Mouse (Mus musculus) embryonic fibroblast, embryonic 13.5 days (primary cell): ENCODE measurements around the gene Sytl2. TPM values are rescaled to one million over a fixed set of nuclear protein-coding genes. Genes with fewer than 3 reads are reported as not detected.

ENCODE experiments used
- H3K27ac ChIP-seq: 2 replicates; pipeline ENCODE4 v1.5.1; 2012; ENCODE audit warnings: low read length, control low read depth, inconsistent platforms; ENCODE audit not compliant: insufficient read depth
- H3K4me1 ChIP-seq: 2 replicates; pipeline ENCODE4 v1.6.1; 2011; ENCODE audit warnings: low read length; ENCODE audit not compliant: control insufficient read depth, insufficient read depth
- H3K4me3 ChIP-seq: 2 replicates; pipeline ENCODE4 v1.5.1; 2011; ENCODE audit warnings: mild to moderate bottlenecking, control low read depth, low read length; ENCODE audit not compliant: insufficient read depth
- CTCF ChIP-seq: IDR thresholded peaks from 2 replicates; pipeline ENCODE4 v1.5.1; 2011; ENCODE audit warnings: mild to moderate bottlenecking, control low read depth, low read length, moderate library complexity, borderline replicate concordance; ENCODE audit not compliant: insufficient read depth
- POLR2A ChIP-seq: IDR thresholded peaks from 2 replicates; pipeline ENCODE4 v1.6.1; 2011; ENCODE audit warnings: low read depth, mild to moderate bottlenecking, control low read depth, low read length, moderate library complexity
- polyA plus RNA-seq: library from polyadenylated mRNA; stranded (reverse); fragments of >200 nt; gene quantifications from 2 replicates; pipeline ENCODE4 v1.2.4, GENCODE M21; 2011; ENCODE audit warnings: low read depth; ENCODE audit not compliant: missing spikeins, insufficient read length

Gene Sytl2
- polyA plus RNA-seq, 1 experiment, result 31.1 TPM

DNA sequence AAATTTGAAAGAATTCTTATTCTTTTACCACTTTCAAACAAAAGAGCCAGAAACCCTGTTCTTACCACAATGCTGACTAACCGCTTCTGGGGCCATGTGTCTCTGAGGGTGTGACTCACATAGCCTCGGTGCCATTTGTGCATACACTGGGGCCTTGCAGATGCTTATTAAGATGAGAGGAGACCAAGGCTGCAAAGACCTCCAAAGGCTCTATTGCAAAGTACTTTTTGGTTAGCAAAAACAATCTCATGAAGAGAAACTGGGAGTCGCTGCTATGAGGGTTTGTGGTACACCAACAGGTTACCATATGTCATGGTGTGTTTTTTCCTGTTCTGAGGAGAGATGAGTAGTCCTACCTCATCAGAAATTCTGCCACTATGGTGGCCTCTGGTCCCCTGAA, 53.4 kb downstream of the Sytl2 start:
- Histone ChIP-seq H3K27ac (peak overlapping the region; percentile 61), H3K4me3 (no peak overlapping the region), H3K4me1 (peaks cover 16% of the 10 kb centered on the region)
- no peak for TF ChIP-seq CTCF
- TF ChIP-seq POLR2A, result no peak

DNA sequence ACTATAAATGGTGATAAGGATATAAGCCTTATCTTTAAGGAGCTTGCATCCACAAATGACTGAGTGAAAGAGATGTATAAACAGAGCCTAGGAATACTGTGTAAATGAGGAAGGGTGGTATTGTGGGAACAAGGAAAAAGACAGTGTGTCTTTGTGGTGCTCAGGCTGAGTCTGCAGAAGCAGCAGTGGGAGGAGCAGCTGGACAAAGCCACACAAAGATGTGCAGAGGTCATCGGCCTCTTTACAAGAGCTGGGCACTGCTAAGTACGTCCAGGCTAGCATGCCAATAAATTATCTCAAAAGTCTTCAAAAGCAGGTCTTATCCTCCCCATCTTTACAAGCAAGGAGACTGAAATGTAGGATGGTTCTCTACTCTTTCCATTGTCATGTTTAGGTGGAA, 53.9 kb downstream of the Sytl2 start:
- Histone ChIP-seq H3K4me3 (no peak overlapping the region), H3K4me1 (peaks cover 16% of the 10 kb centered on the region), H3K27ac (no peak overlapping the region)
- no peak for TF ChIP-seq CTCF
- TF ChIP-seq POLR2A, result no peak

DNA sequence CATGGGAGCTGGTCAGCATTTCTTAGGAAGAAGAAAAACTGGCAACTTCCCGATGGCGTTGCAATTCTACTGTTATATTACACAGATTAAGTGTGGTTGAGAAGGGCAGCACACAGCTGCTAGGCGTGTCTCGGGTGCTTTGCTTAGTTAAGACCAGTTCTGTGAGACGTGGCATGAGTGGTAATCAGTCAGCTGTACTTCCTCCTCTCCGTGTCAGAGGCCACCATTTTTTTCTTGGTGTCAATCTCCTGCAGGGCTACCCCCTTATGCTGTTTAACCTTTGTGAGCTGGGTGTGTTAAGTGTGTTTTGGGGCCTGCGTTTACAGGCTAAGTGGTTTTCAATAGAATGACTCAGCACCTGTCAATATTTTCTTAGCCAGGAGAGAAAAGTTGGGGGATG, 60.7 kb downstream of the Sytl2 start:
- TF ChIP-seq POLR2A (no peak), CTCF (no peak)
- Histone ChIP-seq H3K27ac (no peak overlapping the region), H3K4me1 (0 out of 2 replicates have a peak, but pooled peaks cover 4% of the 10 kb centered on the region), H3K4me3 (no peak overlapping the region)

DNA sequence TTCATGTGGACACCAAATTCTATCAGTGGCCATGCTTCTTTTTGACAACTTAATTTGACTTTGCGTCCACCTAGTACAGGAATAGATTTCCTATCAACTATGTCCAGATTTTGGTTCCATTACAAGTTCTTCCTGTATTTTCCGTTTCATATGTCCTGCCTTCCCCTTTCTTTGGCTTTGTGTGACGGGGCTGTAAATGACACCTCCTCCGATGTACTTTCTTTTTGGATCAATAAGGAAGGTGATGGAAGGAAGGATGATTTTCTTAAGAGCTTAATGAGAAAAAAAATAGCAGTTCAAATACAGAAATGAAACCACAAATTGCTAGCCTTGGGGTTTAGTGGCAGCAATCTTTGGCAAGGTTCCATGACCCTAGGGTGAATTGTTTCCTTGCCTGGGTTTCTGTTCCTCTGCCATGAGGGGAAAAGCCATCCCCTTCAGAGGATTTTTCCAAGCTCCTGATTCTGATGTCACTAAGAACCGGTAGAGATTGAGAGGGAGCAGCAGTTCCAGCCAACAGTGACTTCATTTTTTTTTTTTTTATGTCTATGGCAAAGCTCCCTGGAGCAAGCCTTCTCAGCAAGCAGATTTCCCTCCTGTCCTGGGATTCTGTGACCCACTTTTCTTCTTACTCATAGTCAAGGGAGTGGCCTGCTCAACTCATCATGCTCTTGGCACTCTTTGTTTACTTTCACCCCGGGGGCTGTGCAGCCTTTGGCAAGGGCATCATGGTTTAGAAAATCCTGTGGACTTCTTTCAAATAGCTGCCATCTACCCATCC, 68.2 kb downstream of the Sytl2 start:
- Histone ChIP-seq H3K4me1 (peaks cover 2% of the 10 kb centered on the region; the same call in 1 of the 2 replicates), H3K27ac (no peak overlapping the region), H3K4me3 (no peak overlapping the region)
- TF ChIP-seq CTCF (no peak), POLR2A (no peak)

DNA sequence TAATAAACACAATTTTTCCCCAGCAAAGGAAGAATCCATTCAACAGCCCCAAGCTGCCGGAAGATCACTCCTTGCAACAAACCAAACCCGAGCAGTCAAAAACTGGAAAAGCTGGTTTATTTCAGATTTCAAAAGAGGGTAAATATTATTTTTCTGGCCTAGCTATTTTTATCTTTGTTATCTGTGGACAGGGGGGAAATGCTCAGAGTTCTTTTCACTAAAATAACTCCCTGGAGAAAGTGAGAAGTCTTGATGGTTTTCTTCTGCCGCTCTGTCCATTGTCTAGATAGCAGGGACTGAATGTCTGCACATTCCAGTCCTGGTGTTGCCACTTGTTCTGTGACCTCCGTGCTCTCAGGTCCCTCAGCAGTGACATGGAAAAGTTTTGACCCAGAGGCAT, 70.8 kb downstream of the Sytl2 start:
- no peak overlapping the region for H3K4me3 ChIP-seq
- H3K27ac ChIP-seq, result no peak overlapping the region
- H3K4me1 ChIP-seq, result peaks cover 2% of the 10 kb centered on the region; the same call in 1 of the 2 replicates
- TF ChIP-seq CTCF (no peak), POLR2A (no peak)

DNA sequence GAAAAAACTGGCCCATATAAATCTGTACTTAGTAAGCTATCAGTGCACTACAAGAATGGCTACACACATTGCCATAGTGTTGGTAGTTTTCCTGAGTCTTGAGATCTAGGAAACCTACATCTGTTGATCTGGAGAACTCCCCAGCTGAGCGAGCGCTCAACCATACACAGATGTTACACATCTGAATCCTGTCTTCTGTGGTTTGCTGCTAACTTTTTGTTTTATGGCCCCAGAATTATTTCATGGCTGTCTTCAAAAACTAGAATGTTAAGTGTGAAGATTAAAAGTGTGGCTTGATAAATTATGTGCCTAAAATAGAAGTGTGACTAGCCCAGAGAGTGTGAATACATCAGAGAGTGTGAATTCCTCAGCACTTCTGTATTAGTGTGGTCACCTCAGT, 82.4 kb downstream of the Sytl2 start:
- H3K4me1 ChIP-seq, result peaks cover 9% of the 10 kb centered on the region
- no peak overlapping the region for H3K27ac ChIP-seq
- TF ChIP-seq POLR2A (no peak), CTCF (no peak)
- H3K4me3 ChIP-seq, result no peak overlapping the region

DNA sequence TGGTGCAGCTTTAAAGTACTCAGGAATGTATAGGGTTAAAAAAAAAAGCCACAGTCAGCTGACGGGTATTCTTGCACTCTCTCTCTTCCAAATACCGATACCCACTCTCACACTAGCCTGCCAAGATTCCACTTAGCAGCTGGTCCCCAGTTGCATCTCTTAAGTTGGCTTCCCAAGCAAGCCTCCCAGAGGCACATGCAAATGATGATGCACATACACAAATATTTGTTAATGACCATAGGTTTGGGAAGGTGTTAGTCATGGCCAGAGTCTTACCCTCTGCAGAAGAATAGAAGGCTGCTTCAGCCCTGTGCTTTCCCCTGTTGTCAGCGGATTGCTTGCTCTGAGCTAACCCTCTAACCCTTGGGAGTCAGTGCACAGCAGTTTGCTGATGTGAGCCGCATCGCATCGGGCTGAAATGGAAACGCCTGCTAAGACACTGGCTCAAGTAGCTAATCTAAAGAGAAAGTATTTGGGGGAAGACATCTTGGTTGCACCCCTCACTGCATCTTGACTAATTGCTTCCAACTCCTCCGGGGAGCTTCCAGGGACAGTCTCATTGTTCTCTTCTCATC, 84.9 kb downstream of the Sytl2 start:
- peaks cover 9% of the 10 kb centered on the region for H3K4me1 ChIP-seq
- TF ChIP-seq POLR2A (no peak), CTCF (no peak)
- no peak overlapping the region for H3K4me3 ChIP-seq
- peak overlapping the region; percentile 35 for H3K27ac ChIP-seq

DNA sequence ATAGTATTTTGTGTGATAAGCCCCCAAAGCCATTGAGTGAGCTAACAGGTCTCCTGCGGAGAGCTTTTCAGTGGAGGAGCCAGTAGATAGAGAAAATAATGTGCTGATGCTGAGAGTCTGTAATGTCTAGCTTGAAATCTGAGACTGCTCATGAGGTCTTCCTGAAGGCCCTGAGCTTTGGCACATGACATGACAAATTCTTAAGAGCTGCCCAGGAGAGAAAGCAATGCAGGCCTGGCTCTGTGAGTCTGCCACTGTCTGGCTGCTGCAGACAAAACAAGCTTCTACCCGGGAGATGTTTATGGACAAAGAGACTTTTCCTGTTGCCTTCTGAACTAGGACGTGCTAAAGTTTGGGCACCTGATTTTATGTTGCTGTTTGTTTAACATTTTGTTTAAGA, 87.7 kb downstream of the Sytl2 start:
- Histone ChIP-seq H3K4me1 (peaks cover 7% of the 10 kb centered on the region), H3K4me3 (no peak overlapping the region), H3K27ac (no peak overlapping the region)
- TF ChIP-seq CTCF (no peak), POLR2A (no peak)

DNA sequence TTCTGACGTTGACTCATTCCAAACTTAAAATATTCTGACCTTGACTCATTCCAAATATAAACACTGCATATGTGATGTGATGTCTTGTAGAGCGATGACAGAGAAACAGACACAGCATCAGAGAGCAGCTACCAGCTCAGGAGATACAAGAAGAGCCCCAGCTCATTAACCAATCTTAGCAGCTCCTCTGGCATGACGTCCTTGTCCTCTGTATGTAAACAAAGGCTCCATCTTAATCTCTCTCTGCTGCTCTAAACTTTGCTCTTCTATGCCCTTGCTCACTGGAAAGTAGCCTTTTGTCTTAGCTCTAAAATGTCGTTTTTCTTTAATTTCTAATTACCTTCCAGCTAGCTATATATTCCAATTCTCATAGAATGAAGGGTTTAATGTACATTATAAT, 93.0 kb downstream of the Sytl2 start:
- TF ChIP-seq CTCF (no peak), POLR2A (no peak)
- peaks cover 12% of the 10 kb centered on the region for H3K4me1 ChIP-seq
- H3K27ac ChIP-seq, result no peak overlapping the region
- no peak overlapping the region for H3K4me3 ChIP-seq

DNA sequence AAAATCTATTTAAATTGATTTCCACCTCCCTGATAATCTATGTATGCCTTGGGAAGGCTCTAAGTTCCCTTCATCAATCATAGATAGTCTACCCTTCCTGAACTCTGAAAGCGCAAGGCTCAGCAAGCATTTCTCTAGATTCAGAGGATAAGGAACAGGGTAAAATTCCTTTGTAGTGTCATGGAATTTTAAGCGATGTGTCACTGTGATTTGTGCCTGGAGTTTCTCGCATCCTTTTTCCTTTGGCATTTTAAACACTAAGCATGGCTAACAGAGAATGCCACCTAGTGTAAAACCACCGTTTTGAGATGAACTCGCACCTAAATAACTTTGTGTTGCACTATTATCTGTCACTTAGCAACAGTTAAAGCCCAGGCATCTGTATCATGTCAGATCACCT, 93.9 kb downstream of the Sytl2 start:
- H3K4me1 ChIP-seq, result peaks cover 12% of the 10 kb centered on the region
- H3K4me3 ChIP-seq, result no peak overlapping the region
- peak overlapping the region; percentile 29; the same call in 1 of the 2 replicates for H3K27ac ChIP-seq
- TF ChIP-seq POLR2A (no peak), CTCF (no peak)
